Comparison of ENCODE assay signal across 39 mouse cellular contexts in the genomic region with DNA sequence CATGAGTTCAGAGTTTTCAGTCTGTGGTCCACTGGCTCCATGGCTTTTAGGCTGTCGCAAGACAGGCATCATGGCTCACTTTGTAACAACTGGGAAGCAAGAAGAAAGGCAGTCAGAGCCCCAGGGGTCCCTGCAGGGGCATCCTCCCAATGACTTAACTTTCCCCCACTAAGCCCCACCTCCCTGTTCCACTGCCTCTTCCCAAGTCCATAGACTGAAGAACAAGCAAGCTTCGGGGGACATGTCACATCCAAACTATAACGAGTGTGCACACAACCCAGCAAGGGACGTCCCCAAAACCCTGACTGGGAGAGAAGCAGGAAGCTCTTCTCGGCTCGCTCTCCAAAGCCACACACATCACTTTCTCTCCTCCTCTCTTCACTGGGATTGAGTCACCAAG. TPM values are rescaled to one million over a fixed set of nuclear protein-coding genes. Genes with fewer than 3 reads are reported as not detected.
"Had no signal": no experiment of that assay in that cellular context is flagged by ENCODE, and none has a peak within 500 bp of the region (broad histone marks: within the 10 kb centered on the region; RNA-seq: fewer than 3 reads in every experiment).

No protein-coding gene starts in this region.

- H3K27me3 ChIP-seq: embryonic facial prominence, embryonic 12.5 days; embryonic facial prominence, embryonic 13.5 days; embryonic facial prominence, embryonic 15.5 days; forebrain, embryonic 13.5 days; forebrain, embryonic 15.5 days had no signal

- H3K4me3 ChIP-seq: embryonic facial prominence, embryonic 10.5 days; embryonic facial prominence, embryonic 12.5 days; embryonic facial prominence, embryonic 13.5 days; embryonic facial prominence, embryonic 15.5 days; erythroblast, embryonic 14.5 days; forebrain, embryonic 10.5 days; forebrain, embryonic 12.5 days; forebrain, embryonic 13.5 days; forebrain, embryonic 15.5 days; gastrocnemius, adult 2 months; heart, adult 2 months had no signal

- H3K9me3 ChIP-seq: embryonic facial prominence, embryonic 10.5 days; embryonic facial prominence, embryonic 12.5 days; embryonic facial prominence, embryonic 13.5 days; embryonic facial prominence, embryonic 15.5 days; forebrain, embryonic 10.5 days; forebrain, embryonic 12.5 days; forebrain, embryonic 13.5 days; forebrain, embryonic 15.5 days had no signal

- H3K9ac ChIP-seq: embryonic facial prominence, embryonic 12.5 days; embryonic facial prominence, embryonic 13.5 days; embryonic facial prominence, embryonic 15.5 days; forebrain, embryonic 12.5 days; forebrain, embryonic 13.5 days; forebrain, embryonic 15.5 days; forebrain, postnatal 0 days had no signal

- H3K27ac ChIP-seq: embryonic facial prominence, embryonic 10.5 days; embryonic facial prominence, embryonic 12.5 days; embryonic facial prominence, embryonic 13.5 days; embryonic facial prominence, embryonic 15.5 days; forebrain, embryonic 10.5 days; forebrain, embryonic 12.5 days; forebrain, embryonic 13.5 days; forebrain, embryonic 15.5 days; gastrocnemius, adult 2 months; heart, adult 2 months had no signal

- H3K36me3 ChIP-seq: embryonic facial prominence, embryonic 10.5 days; embryonic facial prominence, embryonic 12.5 days; embryonic facial prominence, embryonic 13.5 days; embryonic facial prominence, embryonic 15.5 days; forebrain, embryonic 10.5 days; forebrain, embryonic 12.5 days; forebrain, embryonic 15.5 days had no signal

- H3K4me1 ChIP-seq: embryonic facial prominence, embryonic 10.5 days; embryonic facial prominence, embryonic 12.5 days; embryonic facial prominence, embryonic 13.5 days; embryonic facial prominence, embryonic 15.5 days; forebrain, embryonic 10.5 days; forebrain, embryonic 12.5 days; forebrain, embryonic 13.5 days; forebrain, embryonic 15.5 days had no signal

- H3K4me2 ChIP-seq: embryonic facial prominence, embryonic 12.5 days; embryonic facial prominence, embryonic 13.5 days; embryonic facial prominence, embryonic 15.5 days; forebrain, embryonic 12.5 days; forebrain, embryonic 13.5 days; forebrain, embryonic 15.5 days had no signal

- DNase-seq: cerebellum, adult 8-10 months; cerebellum, adult 9-10 months; cerebellum, adult 9-11 months; cerebellum, postnatal 10 days; cerebellum, postnatal 14 days; cerebellum, postnatal 25 days; cerebellum, postnatal 36 days; embryo, embryonic 11 days; forebrain, postnatal 0 days; gastrocnemius, adult 2 months; gastrocnemius, postnatal 10 days; gastrocnemius, postnatal 14 days; gastrocnemius, postnatal 25 days; gastrocnemius, postnatal 36 days; heart, adult 18-20 months; heart, adult 2 months had no signal

RNA-seq across cellular contexts. Expression of a gene that starts 9.2 kb away (rescaled TPM):
- total RNA-seq: common myeloid progenitor, adult 5-6 weeks; forebrain, postnatal 0 days; gastrocnemius, adult 18-20 months; gastrocnemius, adult 2 months; gastrocnemius, adult 8-10 months; gastrocnemius, postnatal 10 days; gastrocnemius, postnatal 14 days; gastrocnemius, postnatal 25 days; gastrocnemius, postnatal 36 days; gastrocnemius, postnatal 4 days; granulocyte monocyte progenitor cell, adult 5-6 weeks; heart, adult 18-20 months; heart, adult 2 months; heart, adult 8-10 months had no signal
- polyA plus RNA-seq: cortical plate, adult 2 months; embryonic facial prominence, embryonic 10.5 days; embryonic facial prominence, embryonic 11.5 days; embryonic facial prominence, embryonic 12.5 days; embryonic facial prominence, embryonic 13.5 days; embryonic facial prominence, embryonic 14.5 days; embryonic facial prominence, embryonic 15.5 days; erythroblast, embryonic 14.5 days; forebrain, embryonic 10.5 days; forebrain, embryonic 11.5 days; forebrain, embryonic 12.5 days; forebrain, embryonic 13.5 days; forebrain, embryonic 14.5 days; forebrain, embryonic 15.5 days; forebrain, embryonic 16.5 days; forebrain, postnatal 0 days; frontal cortex, adult 2 months; gonadal fat pad, adult 2 months; heart, adult 2 months had no signal

RNA-seq across cellular contexts. Expression of a gene that starts 19.0 kb away (rescaled TPM):
- total RNA-seq: common myeloid progenitor, adult 5-6 weeks; gastrocnemius, adult 18-20 months; gastrocnemius, adult 2 months; gastrocnemius, adult 8-10 months; gastrocnemius, postnatal 10 days; gastrocnemius, postnatal 14 days; gastrocnemius, postnatal 25 days; gastrocnemius, postnatal 36 days; gastrocnemius, postnatal 4 days; granulocyte monocyte progenitor cell, adult 5-6 weeks had no signal
- polyA plus RNA-seq: embryonic facial prominence, embryonic 10.5 days; embryonic facial prominence, embryonic 11.5 days; embryonic facial prominence, embryonic 12.5 days; embryonic facial prominence, embryonic 13.5 days; erythroblast, embryonic 14.5 days; forebrain, embryonic 10.5 days; forebrain, embryonic 11.5 days; forebrain, embryonic 12.5 days; forebrain, embryonic 13.5 days; gonadal fat pad, adult 2 months had no signal

RNA-seq across cellular contexts. Expression of a gene that starts 28.9 kb away (rescaled TPM):
- total RNA-seq: common myeloid progenitor, adult 5-6 weeks; gastrocnemius, adult 18-20 months; gastrocnemius, adult 2 months; gastrocnemius, adult 8-10 months; gastrocnemius, postnatal 10 days; gastrocnemius, postnatal 14 days; gastrocnemius, postnatal 25 days; gastrocnemius, postnatal 36 days; gastrocnemius, postnatal 4 days; granulocyte monocyte progenitor cell, adult 5-6 weeks; heart, adult 2 months had no signal
- polyA plus RNA-seq: cortical plate, adult 2 months; embryonic facial prominence, embryonic 10.5 days; embryonic facial prominence, embryonic 11.5 days; embryonic facial prominence, embryonic 12.5 days; erythroblast, embryonic 14.5 days; forebrain, embryonic 10.5 days; forebrain, embryonic 11.5 days; forebrain, embryonic 12.5 days; forebrain, embryonic 13.5 days; forebrain, embryonic 14.5 days; forebrain, embryonic 15.5 days; forebrain, embryonic 16.5 days; frontal cortex, adult 2 months; gonadal fat pad, adult 2 months had no signal

RNA-seq across cellular contexts. Expression of a gene that starts 41.5 kb away (rescaled TPM):
- total RNA-seq: common myeloid progenitor, adult 5-6 weeks; forebrain, postnatal 0 days; gastrocnemius, adult 18-20 months; gastrocnemius, adult 2 months; gastrocnemius, adult 8-10 months; gastrocnemius, postnatal 10 days; gastrocnemius, postnatal 14 days; gastrocnemius, postnatal 25 days; gastrocnemius, postnatal 36 days; gastrocnemius, postnatal 4 days; granulocyte monocyte progenitor cell, adult 5-6 weeks; heart, adult 18-20 months; heart, adult 2 months; heart, adult 8-10 months had no signal
- polyA plus RNA-seq: cortical plate, adult 2 months; embryonic facial prominence, embryonic 10.5 days; embryonic facial prominence, embryonic 11.5 days; embryonic facial prominence, embryonic 12.5 days; embryonic facial prominence, embryonic 13.5 days; embryonic facial prominence, embryonic 14.5 days; embryonic facial prominence, embryonic 15.5 days; erythroblast, embryonic 14.5 days; forebrain, embryonic 10.5 days; forebrain, embryonic 11.5 days; forebrain, embryonic 12.5 days; forebrain, embryonic 13.5 days; forebrain, embryonic 14.5 days; forebrain, embryonic 15.5 days; forebrain, embryonic 16.5 days; forebrain, postnatal 0 days; frontal cortex, adult 2 months; heart, adult 2 months had no signal

RNA-seq across cellular contexts. Expression of a gene that starts 51.9 kb away (rescaled TPM):
- total RNA-seq: common myeloid progenitor, adult 5-6 weeks; gastrocnemius, adult 18-20 months; gastrocnemius, adult 2 months; gastrocnemius, adult 8-10 months; gastrocnemius, postnatal 10 days; gastrocnemius, postnatal 14 days; gastrocnemius, postnatal 25 days; gastrocnemius, postnatal 36 days; heart, adult 18-20 months; heart, adult 2 months; heart, adult 8-10 months had no signal
- polyA plus RNA-seq: erythroblast, embryonic 14.5 days; forebrain, embryonic 11.5 days; forebrain, embryonic 13.5 days had no signal
